Mouse (Mus musculus): Measurements from ENCODE around the gene Ptprd.

Gene Ptprd

DNA sequence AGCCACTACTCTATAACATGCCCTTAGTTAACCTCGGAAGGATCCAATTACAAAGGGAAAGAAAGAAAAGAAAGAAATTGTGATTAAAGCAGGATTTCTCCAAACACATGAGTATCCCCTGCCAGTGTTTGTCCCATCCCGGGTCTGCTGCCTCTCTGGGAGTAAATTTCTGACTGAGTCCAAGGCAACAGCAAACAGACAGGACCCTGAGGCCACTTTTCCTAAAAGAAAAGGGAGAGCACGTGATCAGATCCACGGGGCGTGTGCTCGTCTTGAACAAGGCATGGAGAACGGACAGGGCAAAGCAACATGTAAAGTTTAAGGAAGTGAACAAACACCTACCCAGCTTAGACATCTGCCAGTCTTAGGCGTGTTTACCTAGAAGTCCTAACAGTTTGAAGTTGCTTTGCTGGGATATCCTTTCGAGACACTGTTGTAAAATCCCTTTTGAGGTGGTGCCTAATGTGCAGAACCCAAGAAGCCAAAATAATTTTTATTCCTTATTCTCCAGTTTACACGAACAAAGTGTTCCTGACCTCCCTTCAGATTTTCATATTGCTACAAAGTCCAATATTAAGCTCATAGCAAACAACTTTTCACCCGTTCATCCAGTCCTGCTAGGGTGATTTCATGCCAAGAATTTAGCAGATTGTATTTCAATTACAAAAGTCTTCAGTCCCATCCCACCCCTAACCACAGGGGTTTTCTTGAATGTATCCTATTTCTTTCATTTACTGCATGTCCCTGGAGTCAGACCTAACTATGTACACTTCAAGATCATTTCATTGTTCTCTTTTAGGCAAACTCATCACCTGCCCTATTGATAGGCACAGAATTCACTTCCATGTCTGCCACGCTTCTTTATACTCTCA lies 1921.9 kb downstream of the Ptprd start:
- DNase-seq: no peak

DNA sequence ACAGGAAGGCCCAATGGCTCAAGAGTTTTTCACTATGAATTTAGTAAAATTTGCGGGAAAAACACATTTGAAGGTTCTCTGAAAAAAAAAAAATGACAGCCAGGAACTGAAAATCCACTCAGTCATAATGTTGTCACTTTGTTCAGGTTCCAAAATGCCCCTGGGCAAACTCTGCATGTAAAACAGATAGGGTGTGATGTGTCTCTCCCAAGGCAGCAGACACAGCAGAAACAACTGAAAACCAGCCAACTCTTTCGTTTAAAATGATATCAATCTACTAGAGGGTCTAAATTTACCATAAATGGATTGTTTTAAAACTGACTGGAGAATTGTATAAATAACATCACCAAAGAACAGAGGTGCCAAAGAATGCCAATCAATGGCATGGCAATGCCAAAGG lies 1925.7 kb downstream of the Ptprd start:
- DNase-seq: no peak

DNA sequence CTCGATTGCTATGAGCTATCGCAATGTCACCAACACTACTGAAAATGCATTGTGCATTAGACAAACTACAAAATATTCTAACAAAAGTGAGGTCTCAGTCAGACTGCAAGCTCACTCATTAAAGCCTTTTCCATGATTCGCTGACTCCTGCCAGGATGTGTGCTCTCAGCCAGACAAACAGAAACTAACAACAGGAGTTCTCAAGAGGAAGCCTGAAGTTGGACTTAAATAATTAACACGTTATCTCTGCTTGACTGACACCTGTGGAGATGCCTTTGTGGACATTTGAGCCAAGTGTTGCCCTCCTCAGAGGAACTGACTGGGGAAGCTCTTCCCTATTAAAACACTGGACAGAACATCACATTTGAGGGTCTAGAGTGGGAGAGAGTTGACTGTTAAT lies 1928.9 kb downstream of the Ptprd start:
- no peak for DNase-seq

DNA sequence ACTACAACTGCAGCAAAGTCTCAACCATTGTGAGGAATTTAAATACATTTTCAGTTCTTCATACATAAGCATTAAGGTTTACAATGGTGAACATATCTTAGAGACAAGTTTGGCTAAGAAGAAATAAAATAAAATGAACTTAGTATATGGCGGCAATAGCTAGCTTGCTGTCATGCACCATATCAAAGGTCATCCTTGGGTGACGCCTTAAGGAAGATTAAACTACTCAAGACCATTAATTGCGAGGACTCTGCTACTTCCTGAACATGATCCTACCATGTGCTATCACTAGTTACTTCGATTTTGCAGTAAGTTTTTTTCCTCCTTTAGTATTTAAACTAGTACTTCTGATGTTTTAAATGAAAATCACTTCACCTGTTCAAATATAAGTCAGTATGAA lies 1949.0 kb downstream of the Ptprd start:
- no peak for DNase-seq

DNA sequence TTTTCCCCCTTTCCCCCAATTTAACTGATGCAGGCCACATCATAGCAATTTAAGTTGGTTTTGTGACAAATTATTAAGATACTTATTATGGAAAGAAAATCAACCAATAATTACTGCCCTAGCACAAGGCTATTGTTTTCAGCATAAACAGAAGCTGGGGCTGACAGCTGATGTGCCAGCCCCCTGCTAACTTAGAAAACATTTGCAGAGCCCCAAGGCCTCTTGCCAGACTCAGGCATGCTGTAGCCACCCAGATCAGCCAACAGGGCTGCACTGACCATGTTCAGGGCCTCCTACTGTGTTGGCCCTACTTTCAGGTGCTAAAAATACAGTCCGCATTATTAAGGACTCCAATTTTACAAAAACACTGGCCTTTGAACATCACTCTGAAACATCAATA lies 1951.1 kb downstream of the Ptprd start:
- no peak for DNase-seq

DNA sequence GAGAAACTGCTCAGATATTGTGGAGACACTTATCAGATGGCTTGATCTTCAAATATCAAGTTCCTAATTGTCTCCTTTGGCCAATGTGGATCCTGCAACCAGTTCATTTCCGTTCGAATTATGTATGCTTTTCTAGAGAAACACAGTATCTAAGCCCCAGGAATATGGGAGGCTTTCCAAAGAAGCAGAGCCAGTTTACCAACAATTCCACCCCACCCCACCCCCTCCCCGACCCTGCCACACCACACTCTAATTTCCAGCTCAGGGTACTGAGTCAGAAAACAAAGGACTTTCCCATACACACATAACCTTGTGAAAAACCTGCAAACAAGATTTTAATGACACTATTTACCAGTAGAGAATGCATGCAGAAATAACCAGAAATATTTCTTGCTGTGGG lies 1951.5 kb downstream of the Ptprd start:
- DNase-seq: no peak

DNA sequence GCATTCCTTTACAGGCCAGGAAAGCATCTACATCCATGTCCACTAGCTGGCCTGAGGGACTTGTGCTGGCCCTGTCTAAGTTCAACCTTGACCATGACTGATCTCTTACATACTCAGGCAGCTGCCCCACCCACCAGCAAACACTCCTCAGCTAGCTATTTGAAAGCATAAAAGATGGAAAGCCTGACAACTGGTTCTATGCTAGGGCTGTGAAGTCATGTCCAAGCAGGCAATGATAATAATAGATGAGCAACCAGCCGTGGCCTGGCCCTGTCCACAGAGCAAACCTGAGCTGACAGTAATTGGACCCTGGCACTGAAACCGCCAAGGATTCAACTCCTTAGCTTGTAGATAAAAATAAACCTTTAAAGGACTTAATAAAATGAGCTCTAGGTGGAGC lies 1952.1 kb downstream of the Ptprd start:
- DNase-seq: peak; percentile 12

DNA sequence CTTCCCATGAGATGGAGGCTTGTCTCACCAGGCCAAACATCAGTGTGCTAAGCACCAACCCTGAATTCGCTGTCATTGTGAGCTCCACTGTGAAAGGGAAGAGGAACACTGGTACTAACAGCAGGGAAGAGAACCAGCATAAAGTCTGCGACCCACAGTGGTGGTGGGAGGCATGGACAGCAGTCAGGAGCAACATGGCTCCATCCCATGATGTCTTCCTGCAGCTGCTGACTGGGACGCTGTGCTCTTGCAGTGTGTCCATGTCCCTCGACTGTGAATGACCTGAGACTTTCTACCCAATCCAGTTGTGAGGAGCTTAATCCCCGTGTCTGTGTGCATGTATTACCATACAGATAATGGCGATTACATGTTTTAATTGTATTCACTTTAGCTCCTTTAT lies 1967.4 kb downstream of the Ptprd start:
- DNase-seq: no peak

DNA sequence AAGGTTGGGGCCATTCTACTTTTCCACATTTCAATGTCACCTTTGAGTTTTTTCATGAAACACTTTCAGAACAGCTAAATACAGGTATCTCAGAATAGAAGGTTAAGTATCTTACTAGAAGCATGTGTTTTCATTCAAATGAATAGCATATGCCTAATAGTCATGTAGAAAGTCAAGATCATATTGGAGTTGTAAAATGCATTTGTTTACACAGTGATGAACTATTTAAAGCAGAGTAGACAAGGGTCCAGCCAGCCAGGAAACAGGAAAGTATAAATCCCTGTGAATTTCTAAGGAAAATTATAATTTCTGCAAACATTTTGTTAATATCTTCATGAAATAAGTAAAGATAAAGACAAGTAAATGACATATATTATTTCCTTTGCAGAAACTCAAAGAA lies 1970.2 kb downstream of the Ptprd start:
- DNase-seq: no peak

DNA sequence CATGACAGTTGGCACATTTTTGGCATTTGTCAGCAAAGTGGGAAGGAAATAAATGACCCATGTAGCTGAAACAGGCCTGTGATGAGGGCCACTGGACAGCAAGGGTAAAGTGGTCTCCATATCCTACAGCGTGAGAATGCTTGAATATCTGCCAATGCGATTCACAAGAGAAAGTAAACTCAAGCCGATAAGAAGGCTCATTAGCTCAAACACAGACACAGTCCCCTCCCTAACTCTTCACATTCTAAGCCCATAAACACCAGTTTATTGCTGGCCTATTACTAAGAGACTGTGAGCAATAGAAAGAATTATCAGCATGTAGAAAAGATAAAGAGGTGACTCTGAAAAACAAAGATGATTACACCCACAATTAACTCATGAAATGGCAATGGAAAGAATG lies 1970.6 kb downstream of the Ptprd start:
- DNase-seq: no peak

DNA sequence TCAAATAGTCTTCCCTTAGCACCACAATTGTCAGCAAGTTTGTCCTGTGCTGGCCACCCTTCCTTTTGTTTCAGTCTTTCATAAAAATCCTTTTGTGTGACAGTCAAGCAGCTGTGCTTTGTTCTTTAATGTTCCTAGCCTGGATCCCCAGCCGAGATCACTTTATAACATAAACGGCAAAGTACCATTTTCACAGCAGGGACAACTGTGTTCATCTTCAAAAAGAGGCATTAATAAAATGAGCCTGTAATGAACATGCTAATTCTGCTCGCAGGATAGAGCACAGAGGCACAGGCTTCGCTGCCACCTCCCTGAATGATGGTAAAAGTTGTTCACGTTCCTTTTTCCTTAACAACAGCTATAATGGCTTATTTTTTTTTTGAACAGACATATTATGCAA lies 1972.7 kb downstream of the Ptprd start:
- no peak for DNase-seq

DNA sequence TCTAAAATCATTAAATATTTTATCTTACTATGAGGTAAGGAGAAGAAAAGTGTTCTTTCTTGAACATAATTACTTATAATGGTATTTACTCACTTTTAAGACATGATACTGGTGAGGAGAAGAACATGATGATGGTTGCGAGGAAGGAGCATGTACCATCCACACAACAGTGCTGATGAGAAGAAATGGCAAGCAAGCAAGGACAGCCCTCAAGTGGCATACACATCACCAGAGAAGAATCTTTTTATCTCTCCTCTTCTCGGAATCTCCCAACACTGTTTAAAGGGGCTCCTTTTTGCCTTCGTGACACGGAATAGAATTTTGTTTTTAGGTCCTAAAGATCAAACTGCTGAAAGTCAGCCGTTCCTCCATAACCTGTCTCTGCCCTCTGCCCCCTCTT lies 1973.2 kb downstream of the Ptprd start:
- DNase-seq: no peak

DNA sequence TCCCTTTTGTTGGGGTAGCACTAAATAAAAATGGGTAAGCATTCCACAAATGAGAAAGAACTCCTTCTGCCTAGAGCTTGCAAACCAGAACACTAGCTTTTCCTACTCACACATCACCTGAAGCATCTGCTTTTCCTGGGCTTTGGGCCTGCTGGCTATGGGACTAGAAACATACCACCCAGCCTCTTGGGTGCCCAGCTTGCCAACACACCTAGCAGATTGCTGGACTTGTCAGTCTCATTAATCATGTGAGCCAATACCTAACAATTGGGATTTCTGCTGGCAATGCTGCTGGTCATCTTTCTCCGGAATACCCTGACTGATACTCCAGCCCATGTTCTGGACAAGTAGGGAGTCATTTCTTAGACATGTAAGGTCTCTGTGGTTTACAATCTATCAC lies 1973.9 kb downstream of the Ptprd start:
- no peak for DNase-seq

DNA sequence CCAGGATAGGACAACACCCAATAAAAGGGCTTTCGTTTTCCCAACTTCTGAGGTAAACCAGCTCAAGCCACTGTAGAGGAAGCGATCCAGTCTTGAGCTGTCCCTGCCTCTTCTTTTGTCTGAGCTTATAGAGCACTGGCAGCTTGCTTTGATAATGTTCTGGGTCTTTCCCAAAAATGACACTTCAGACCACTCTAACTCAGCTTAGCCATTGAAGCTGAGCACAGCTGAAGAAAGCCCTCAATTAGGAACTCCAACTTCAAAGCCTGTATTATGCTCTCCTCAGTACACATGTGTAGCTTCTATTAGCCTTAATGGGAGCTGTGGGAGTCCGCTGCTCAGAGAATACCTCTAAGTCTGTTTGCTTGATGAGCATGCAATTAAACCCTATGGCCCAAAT lies 1988.0 kb downstream of the Ptprd start:
- DNase-seq: no peak

DNA sequence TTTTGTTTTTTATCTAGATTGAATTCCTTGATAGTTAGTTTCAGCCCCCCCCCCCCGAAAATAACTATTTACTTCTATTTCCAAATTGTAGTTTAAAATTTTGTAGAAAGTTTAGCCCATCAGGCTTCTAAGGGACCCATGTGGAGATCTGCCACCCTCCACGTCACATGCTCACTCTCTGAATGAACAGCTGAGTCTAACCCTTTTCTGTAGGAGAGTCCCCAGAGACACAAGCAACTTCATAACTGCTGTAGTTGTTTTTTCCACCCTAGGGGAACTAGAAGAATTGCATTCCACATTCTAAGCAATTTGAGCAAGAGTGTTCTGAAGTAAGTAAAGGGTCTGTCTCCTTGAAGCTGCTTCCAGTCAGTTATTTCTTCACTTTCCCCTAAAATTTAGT lies 1989.2 kb downstream of the Ptprd start:
- no peak for DNase-seq

DNA sequence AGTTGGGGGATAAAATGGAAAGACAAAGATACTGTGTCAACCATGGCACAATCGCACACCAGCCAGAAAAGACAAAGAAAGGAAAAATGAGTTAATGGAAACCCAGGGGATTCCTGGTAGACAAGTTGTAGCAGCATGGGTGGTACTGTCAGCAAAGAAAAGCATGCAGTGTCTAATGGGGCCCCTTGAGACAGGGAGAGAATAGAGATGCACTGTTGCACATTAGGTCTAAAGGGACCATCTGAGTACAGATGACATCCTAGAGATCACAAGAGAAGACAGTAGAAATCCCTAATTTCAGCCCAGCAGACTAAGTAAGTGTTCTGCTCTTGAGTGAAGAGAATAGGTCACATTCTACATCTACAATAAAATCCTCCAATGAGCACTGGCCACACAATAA lies 1993.7 kb downstream of the Ptprd start:
- no peak for DNase-seq

DNA sequence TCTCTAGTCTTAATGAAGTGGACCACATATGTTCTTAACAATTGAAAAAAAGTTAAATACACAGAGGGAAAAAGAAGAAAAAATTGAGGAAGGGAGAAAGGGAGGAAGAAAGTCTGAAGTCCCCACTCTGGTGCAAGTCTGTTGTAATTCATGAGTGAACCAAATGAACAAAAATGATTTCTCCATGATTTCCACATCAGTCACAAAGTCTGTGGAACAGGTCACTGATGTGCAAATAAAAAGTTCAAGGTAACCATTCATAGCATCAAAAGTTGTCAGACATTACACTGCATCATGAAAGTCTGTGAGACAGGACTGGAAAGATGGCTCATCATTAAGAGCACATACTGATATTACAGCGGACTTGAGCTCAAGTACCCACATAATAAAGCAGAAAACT lies 1996.6 kb downstream of the Ptprd start:
- no peak for DNase-seq

DNA sequence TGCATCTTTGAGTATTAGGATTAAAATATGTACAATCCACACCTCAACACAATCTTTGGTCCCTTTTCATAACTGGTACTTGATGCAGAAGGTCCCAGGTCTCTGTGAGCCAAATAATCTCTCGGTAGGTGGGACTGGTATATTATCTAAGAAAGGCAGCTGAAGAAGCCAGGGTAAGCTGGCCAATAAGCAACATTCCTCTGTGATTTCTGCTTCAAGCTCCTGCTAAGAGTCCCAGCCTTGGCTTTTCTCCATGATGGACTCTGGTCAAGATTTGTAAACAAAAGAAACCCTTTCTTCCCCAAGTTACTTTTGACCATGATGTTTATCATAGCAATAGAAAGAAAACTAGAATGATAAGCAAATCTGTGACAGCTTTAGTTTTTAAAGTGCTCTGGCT lies 2012.4 kb downstream of the Ptprd start:
- peak; percentile 20 for DNase-seq

DNA sequence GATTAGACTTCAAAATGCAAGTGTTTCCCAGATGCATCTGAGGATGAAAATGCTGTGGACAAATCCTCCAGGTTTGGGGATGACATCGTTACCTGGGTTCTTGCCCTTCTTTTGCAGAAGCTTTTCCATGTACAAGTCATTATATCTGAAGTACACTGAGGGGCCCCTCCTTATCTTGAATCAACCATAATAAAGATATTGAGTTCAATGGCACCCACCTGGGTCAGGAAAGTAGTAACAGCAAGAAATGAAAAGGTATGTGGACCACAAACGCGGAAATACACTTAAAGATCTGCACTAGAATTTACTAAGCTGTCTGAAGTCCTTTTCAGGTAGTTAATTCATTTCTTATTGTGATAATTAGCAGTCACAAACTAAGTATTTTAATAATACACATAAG lies 2017.0 kb downstream of the Ptprd start:
- no peak for DNase-seq

DNA sequence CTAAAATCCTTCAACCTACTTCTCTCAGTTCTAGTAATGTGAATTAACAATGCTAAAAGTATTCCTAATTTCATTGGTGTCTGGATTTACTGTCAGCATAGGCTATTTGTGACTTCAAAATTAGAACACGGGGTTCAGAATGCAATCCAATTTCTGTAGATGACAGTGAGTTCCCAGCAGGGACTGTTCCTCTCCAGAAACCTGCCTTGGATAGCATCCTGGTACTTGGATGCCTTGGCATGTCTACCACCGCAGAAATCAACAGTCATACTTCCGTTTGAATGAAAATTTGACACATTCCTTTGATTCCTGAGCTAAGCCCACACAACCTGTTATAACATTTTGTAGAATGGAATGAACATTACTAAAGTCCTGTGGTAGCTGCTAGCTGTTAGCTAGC lies 2018.3 kb downstream of the Ptprd start:
- no peak for DNase-seq

DNA sequence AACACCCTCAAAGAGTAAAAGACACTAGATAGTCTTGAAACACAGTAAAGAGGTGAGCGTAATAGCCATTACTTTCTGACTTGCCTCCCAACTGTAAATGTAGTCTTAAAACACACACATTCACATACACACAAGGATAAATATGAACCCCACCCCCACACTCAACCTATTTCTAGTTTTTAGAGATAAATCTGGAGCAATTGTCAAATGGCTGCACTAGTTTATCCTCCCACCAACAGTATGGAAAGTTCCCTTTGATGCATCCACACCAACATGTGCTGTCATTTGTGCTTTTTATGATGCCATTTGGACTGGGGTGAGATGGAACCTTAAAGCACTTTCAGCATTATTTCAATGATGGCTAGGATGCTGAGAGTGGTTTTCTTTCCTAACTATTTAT lies 2019.7 kb downstream of the Ptprd start:
- DNase-seq: no peak

DNA sequence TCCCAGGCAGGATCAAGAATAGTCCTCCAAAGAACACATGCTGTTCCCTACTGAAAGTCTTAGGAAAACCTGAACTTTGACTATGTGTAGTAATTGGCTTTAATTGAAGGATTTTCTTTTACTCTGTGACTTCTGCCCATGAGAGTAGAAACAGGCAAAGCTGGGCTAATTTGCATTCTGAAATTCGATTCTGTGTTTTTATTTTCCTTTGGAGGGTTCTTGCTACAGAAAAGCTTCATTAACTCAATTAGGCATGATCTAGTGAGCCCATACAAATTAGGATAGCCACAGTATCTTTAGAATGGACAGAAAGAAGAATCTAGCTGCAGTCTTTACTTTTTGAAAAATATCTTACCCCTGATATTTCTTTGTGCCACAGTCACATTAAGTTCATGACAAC lies 2021.0 kb downstream of the Ptprd start:
- DNase-seq: no peak

DNA sequence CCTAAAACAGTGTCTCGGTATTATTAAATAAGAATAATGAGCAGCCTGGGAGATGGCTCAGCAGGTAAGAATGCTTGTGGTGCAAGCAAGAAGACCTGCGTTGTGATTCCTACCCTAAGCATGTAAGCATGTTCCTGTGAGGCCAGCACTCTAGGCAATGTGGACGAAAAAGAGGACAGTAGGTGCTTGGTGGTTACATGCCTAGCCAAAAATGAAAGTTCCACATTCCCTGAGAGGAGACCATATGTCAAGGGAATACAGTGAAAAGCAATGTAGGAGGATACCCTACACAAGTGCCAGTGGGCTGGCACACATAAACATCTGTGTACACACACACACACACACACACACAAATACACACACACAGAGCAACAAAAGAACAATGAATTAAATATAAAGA lies 2028.7 kb downstream of the Ptprd start:
- no peak for DNase-seq

DNA sequence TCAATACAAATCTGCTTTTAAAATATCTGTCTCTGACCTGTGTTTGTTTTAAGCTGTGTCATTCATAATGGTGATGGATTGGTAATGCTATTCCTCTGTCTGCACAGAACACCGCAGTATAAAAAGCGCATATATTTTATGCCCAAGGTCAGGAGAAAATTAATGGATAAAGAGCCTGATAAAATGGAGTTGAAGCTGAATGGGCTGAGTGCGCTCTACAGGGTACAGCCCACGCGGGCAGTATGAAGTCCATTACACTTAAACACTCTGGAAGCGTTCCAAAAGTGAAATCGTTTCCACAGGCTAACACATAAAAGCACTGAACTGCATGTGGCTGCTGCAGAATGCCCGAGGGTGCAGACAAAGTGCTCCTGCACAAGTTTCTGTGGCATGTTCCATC lies 2032.3 kb downstream of the Ptprd start:
- peak; percentile 10 for DNase-seq

DNA sequence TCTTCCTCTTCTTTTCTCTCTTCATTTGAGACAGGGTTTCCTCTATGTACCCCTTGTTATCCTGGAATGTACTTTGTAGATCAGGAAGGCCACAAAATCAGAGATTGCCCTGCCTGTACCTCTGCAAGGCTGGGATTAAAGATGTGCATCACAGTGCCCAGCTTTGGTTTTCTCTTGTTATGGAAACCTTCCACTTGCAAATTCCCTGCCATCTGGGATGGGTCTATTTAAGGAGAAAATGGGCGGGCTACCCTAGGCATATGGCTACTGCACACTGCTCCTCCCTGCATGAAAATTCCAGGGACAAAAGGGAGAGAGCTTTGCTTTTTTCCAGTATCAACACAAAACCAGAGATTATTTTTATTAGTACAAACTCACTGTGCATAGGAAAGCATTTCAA lies 2036.7 kb downstream of the Ptprd start:
- no peak for DNase-seq

Data from kidney, postnatal 14 days (tissue).